Mouse (Mus musculus) MEL (cell line): ENCODE results near the gene Yju2. TPM values are rescaled to one million over a fixed set of nuclear protein-coding genes. Genes with fewer than 3 reads are reported as not detected.

ENCODE experiments used
- DNase-seq: peaks from one replicate; pipeline ENCODE4 v3.0.0; 2011; ENCODE audit warnings: low read depth, low spot score
- H3K27ac ChIP-seq: 2 replicates; pipeline ENCODE4 v1.5.1; 2012; ENCODE audit warnings: low read depth, mild to moderate bottlenecking, control low read depth, low read length, moderate library complexity; ENCODE audit not compliant: control insufficient read depth
- H3K27me3 ChIP-seq, 2 experiments: fragments of 150-350 bp in 1 of 2; sonication (generic) in 1 of 2; 2 replicates each; pipeline ENCODE4 v1.6.1; 2012; ENCODE audit warnings: low read length in 2 of 2, mild to moderate bottlenecking in 2 of 2, improper control_type of control experiment in 1 of 2, moderate library complexity in 1 of 2; ENCODE audit not compliant: insufficient read depth in 2 of 2, control insufficient read depth in 1 of 2
- H3K36me3 ChIP-seq, 2 experiments: 2 replicates each; pipeline ENCODE4 v1.6.1; 2012 to 2014; ENCODE audit warnings: low read length in 2 of 2, improper control_type of control experiment in 1 of 2, inconsistent platforms in 1 of 2, mild to moderate bottlenecking in 1 of 2; ENCODE audit not compliant: insufficient read depth in 2 of 2, control insufficient read depth in 1 of 2
- H3K4me1 ChIP-seq, 2 experiments: fragments of 150-350 bp in 1 of 2; sonication (generic) in 1 of 2; 2 replicates each; pipeline ENCODE4 v1.6.1; 2012; ENCODE audit warnings: low read length in 2 of 2, improper control_type of control experiment in 1 of 2, mild to moderate bottlenecking in 1 of 2; ENCODE audit not compliant: insufficient read depth in 2 of 2, control insufficient read depth in 1 of 2
- H3K4me3 ChIP-seq, 2 experiments: fragments of 150-350 bp in 1 of 2; sonication (generic) in 1 of 2; 2 replicates each; pipeline ENCODE4 v1.5.1; 2012; ENCODE audit warnings: low read depth in 2 of 2, low read length in 2 of 2, mild to moderate bottlenecking in 2 of 2, moderate library complexity in 2 of 2, control low read depth in 1 of 2, improper control_type of control experiment in 1 of 2; ENCODE audit not compliant: control insufficient read depth in 1 of 2, insufficient read depth in 1 of 2
- H3K79me2 ChIP-seq: 2 replicates; pipeline ENCODE4 v1.6.1; 2012; ENCODE audit warnings: mild to moderate bottlenecking, low read length, moderate library complexity; ENCODE audit not compliant: control insufficient read depth, poor library complexity, insufficient read depth
- H3K9ac ChIP-seq: 2 replicates; pipeline ENCODE4 v1.6.1; 2012; ENCODE audit warnings: low read depth, mild to moderate bottlenecking, control low read depth, low read length, moderate library complexity; ENCODE audit not compliant: control insufficient read depth, poor library complexity, severe bottlenecking
- H3K9me3 ChIP-seq: fragments of 150-350 bp; sonication (generic); replicated peaks from 2 replicates; pipeline ENCODE4 v1.6.1; 2012; ENCODE audit warnings: mild to moderate bottlenecking, low read length, improper control_type of control experiment, moderate library complexity; ENCODE audit not compliant: insufficient read depth
- CHD1 ChIP-seq: IDR thresholded peaks from 2 replicates; pipeline ENCODE4 v1.6.1; 2012; ENCODE audit warnings: low read depth, mild to moderate bottlenecking, inconsistent platforms, low read length, improper control_type of control experiment
- CTCF ChIP-seq, 3 experiments: IDR thresholded peaks in 2 of 3; conservative IDR thresholded peaks in 1 of 3; 2 replicates each; pipeline ENCODE4 v1.5.1; 2011 to 2012; ENCODE audit warnings: low read length in 3 of 3, low read depth in 2 of 3, mild to moderate bottlenecking in 2 of 3, improper control_type of control experiment in 1 of 3, inconsistent platforms in 1 of 3, mixed read lengths in 1 of 3, moderate library complexity in 1 of 3; ENCODE audit not compliant: control insufficient read depth in 1 of 3, insufficient read depth in 1 of 3, poor library complexity in 1 of 3, severe bottlenecking in 1 of 3
- JUND ChIP-seq: IDR thresholded peaks from 2 replicates; pipeline ENCODE4 v1.6.1; 2011; ENCODE audit warnings: low read depth, mild to moderate bottlenecking, improper control_type of control experiment, low read length
- KAT2A ChIP-seq: conservative IDR thresholded peaks from 2 replicates; pipeline ENCODE4 v1.6.1; 2012; ENCODE audit warnings: low read depth, low read length, improper control_type of control experiment, inconsistent platforms
- MAX ChIP-seq: IDR thresholded peaks from 2 replicates; pipeline ENCODE4 v1.6.1; 2011; ENCODE audit warnings: low read length, improper control_type of control experiment
- MAZ ChIP-seq: IDR thresholded peaks from 2 replicates; pipeline ENCODE4 v1.6.1; 2012; ENCODE audit warnings: low read depth, mild to moderate bottlenecking, inconsistent platforms, low read length, improper control_type of control experiment
- MEF2A ChIP-seq: IDR thresholded peaks from 2 replicates; pipeline ENCODE4 v1.6.1; 2014; ENCODE audit warnings: low read depth, mild to moderate bottlenecking, inconsistent platforms, low read length, improper control_type of control experiment; ENCODE audit not compliant: poor library complexity, insufficient replicate concordance, severe bottlenecking; ENCODE audit errors: extremely low read depth
- MYB ChIP-seq: IDR thresholded peaks from 2 replicates; pipeline ENCODE4 v1.6.1; 2011; ENCODE audit warnings: mild to moderate bottlenecking, low read depth, low read length, improper control_type of control experiment
- MYC ChIP-seq: IDR thresholded peaks from 2 replicates; pipeline ENCODE4 v1.6.1; 2011; ENCODE audit warnings: low read depth, mild to moderate bottlenecking, low read length, improper control_type of control experiment, moderate library complexity
- NELFE ChIP-seq: IDR thresholded peaks from 2 replicates; pipeline ENCODE4 v1.6.1; 2011; ENCODE audit warnings: low read depth, low read length, improper control_type of control experiment
- NRF1 ChIP-seq: IDR thresholded peaks from 2 replicates; pipeline ENCODE4 v1.6.1; 2014; ENCODE audit warnings: low read depth, mild to moderate bottlenecking, inconsistent platforms, low read length, improper control_type of control experiment, moderate library complexity; ENCODE audit not compliant: poor library complexity, insufficient read depth, severe bottlenecking
- POLR2AphosphoS2 ChIP-seq: IDR thresholded peaks from 2 replicates; pipeline ENCODE4 v1.6.1; 2011; ENCODE audit warnings: low read length, improper control_type of control experiment
- POLR2AphosphoS5 ChIP-seq: IDR thresholded peaks from 2 replicates; pipeline ENCODE4 v1.6.1; 2012; ENCODE audit warnings: low read depth, borderline replicate concordance, mild to moderate bottlenecking, inconsistent platforms, low read length, moderate library complexity, mixed read lengths
- USF2 ChIP-seq, 2 experiments: IDR thresholded peaks; 2 replicates each; pipeline ENCODE4 v1.6.1; 2011 to 2012; ENCODE audit warnings: improper control_type of control experiment in 2 of 2, low read length in 2 of 2, borderline replicate concordance in 1 of 2, inconsistent platforms in 1 of 2, low read depth in 1 of 2, mild to moderate bottlenecking in 1 of 2; ENCODE audit not compliant: insufficient read depth in 1 of 2
- polyA plus RNA-seq, 2 experiments: library from polyadenylated mRNA; stranded (reverse) in 1 of 2; unstranded in 1 of 2; fragments of >175 nt in 1 of 2; fragments of >200 nt in 1 of 2; gene quantifications; 2 replicates each; pipeline versions ENCODE4 v1.2.1 to v1.2.4; 2012; ENCODE audit warnings: low replicate concordance in 2 of 2, low read depth in 1 of 2; ENCODE audit not compliant: insufficient read length in 2 of 2, insufficient read depth in 1 of 2, missing spikeins in 1 of 2
- total RNA-seq: library from RNA; depleted of rRNA; stranded (reverse); fragments of 300-350 nt; gene quantifications from 2 replicates; pipeline ENCODE4 v1.2.3, GENCODE M21; 2012

The Yju2 gene
- total and polyA plus RNA-seq, 3 experiments: 18.6 to 91.8 (median 25.2) TPM

GRCm38 (mm10) chr17:55968210-55968609, 9.3 kb downstream of the Yju2 start:
- H3K4me3 ChIP-seq: no peak overlapping the region
- no peaks in the 10 kb centered on the region for H3K9me3 ChIP-seq
- H3K79me2 ChIP-seq: no peaks in the 10 kb centered on the region
- H3K27ac ChIP-seq: no peak overlapping the region
- no peak for TF ChIP-seq MAZ
- no peak for TF ChIP-seq CHD1
- TF ChIP-seq MYC: no peak
- no peak for TF ChIP-seq USF2 (IDR thresholded peaks at IDR 0.05; ENCODE audit: borderline replicate concordance in 1 of 2, insufficient read depth in 1 of 2, low read depth in 1 of 2, low read length in 2 of 2)
- no peak for TF ChIP-seq MAX
- TF ChIP-seq NRF1: no peak
- no peak for TF ChIP-seq CTCF (IDR thresholded peaks at IDR 0.05 in 2 of 3, conservative IDR thresholded peaks at IDR 0.05 in 1 of 3; ENCODE audit: control insufficient read depth in 1 of 3, insufficient read depth in 1 of 3, low read depth in 2 of 3, low read length in 3 of 3, poor library complexity in 1 of 3, severe bottlenecking in 1 of 3)
- no peak for TF ChIP-seq POLR2AphosphoS5
- no peak for TF ChIP-seq JUND
- TF ChIP-seq MYB: no peak
- TF ChIP-seq MEF2A: no peak
- no peak for TF ChIP-seq NELFE
- H3K36me3 ChIP-seq: no peaks in the 10 kb centered on the region; a peak in 1 of 4 replicates
- H3K27me3 ChIP-seq: no peaks in the 10 kb centered on the region
- no peaks in the 10 kb centered on the region for H3K4me1 ChIP-seq
- no peak overlapping the region for H3K9ac ChIP-seq
- no peak for DNase-seq

GRCm38 (mm10) chr17:55969560-55969959, 10.7 kb downstream of the Yju2 start:
- H3K4me3 ChIP-seq: no peak overlapping the region
- no peaks in the 10 kb centered on the region for H3K4me1 ChIP-seq
- TF ChIP-seq POLR2AphosphoS2 (peak; percentile 24; the same call in 1 of the 2 replicates), KAT2A (no peak)
- no peaks in the 10 kb centered on the region for H3K9me3 ChIP-seq
- no peak overlapping the region for H3K27ac ChIP-seq
- H3K27me3 ChIP-seq: no peaks in the 10 kb centered on the region
- H3K36me3 ChIP-seq: no peaks in the 10 kb centered on the region; a peak in 1 of 4 replicates
- H3K9ac ChIP-seq: no peak overlapping the region
- H3K79me2 ChIP-seq: no peaks in the 10 kb centered on the region
- DNase-seq: no peak
